Mouse (Mus musculus) liver, embryonic 16.5 days (tissue): ENCODE results near the gene Kcng4. TPM values are rescaled to one million over a fixed set of nuclear protein-coding genes. Genes with fewer than 3 reads are reported as not detected.
A peak's percentile ranks its signal among the peaks of the same experiment; 100 is the strongest.

Experiments used
- ATAC-seq: fragments of 200-750 bp; cut with Nextera tagmentation; 2 replicates; pipeline ENCODE4 v1.8.0; 2017; ENCODE audit warnings: low read depth, mild to moderate bottlenecking, moderate number of reproducible peaks, moderate library complexity
- H3K27ac ChIP-seq: fragments of 300-500 bp; sonication (generic); 2 replicates; pipeline ENCODE4 v1.5.1; 2014; ENCODE audit warnings: mild to moderate bottlenecking, low read length
- H3K27me3 ChIP-seq: fragments of 300-500 bp; sonication (generic); 2 replicates; pipeline ENCODE4 v1.6.1; 2014; ENCODE audit warnings: low read depth, low read length, mixed read lengths; ENCODE audit not compliant: control insufficient read depth, insufficient read depth
- H3K36me3 ChIP-seq: fragments of 300-500 bp; sonication (generic); 2 replicates; pipeline ENCODE4 v1.6.1; 2014; ENCODE audit warnings: mild to moderate bottlenecking; ENCODE audit not compliant: control insufficient read depth, insufficient read depth
- H3K4me1 ChIP-seq: fragments of 300-500 bp; sonication (generic); 2 replicates; pipeline ENCODE4 v1.6.1; 2014; ENCODE audit warnings: low read depth, low read length, mixed read lengths; ENCODE audit not compliant: control insufficient read depth
- H3K4me2 ChIP-seq: fragments of 300-500 bp; sonication (generic); 2 replicates; pipeline ENCODE4 v1.6.1; 2014; ENCODE audit warnings: low read depth, low read length, mixed read lengths
- H3K4me3 ChIP-seq: fragments of 300-500 bp; sonication (generic); 2 replicates; pipeline ENCODE4 v1.5.1; 2014; ENCODE audit warnings: low read depth, mild to moderate bottlenecking, low read length
- H3K9ac ChIP-seq: fragments of 300-500 bp; sonication (generic); 2 replicates; pipeline ENCODE4 v1.6.1; 2014; ENCODE audit warnings: low read depth, low read length
- H3K9me3 ChIP-seq: fragments of 300-500 bp; sonication (generic); replicated peaks from 2 replicates; pipeline ENCODE4 v1.6.1; 2016; ENCODE audit warnings: low read length; ENCODE audit not compliant: control insufficient read depth
- WGBS: fragments of 180-500 bp; shearing (Covaris S2); extraction: QIAGEN DNeasy Blood & Tissue Kit; methylation state at CpG from one replicate; pipeline ENCODE4 v1.1.7; 2014; ENCODE audit not compliant: insufficient replicate concordance; 5-methylcytosine and 5-hydroxymethylcytosine counted together
- polyA plus RNA-seq: library from polyadenylated mRNA; unstranded; fragments of >200 nt; fragmentation: Nextera tagmentation; extraction: Ambion mirVana; gene quantifications from 2 replicates; pipeline ENCODE4 v1.2.1, GENCODE M21; 2015

Kcng4 gene
- polyA plus RNA-seq, 1 experiment from 2014 or later = not detected

DNA sequence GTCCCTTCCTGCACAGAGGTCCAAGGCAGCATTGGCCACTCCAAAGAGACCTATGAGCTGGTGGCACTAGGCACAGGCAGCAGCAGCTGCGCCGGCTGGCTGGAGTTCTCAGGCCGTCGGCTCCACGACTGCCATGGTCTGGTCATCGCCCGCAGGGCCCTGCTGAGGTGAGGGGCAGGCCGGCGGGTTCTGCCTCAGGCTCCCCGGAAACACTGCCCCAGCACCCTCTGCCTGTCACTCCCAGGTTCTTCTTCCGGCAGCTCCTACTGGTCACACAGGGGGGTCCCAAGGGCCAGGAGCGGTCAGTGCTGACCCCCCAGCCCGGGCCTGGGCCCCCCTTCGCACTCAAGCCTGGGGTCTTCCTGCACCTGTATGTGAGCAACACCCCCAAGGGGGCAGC lies 20.4 kb downstream of the Kcng4 start:
- Histone ChIP-seq H3K4me1 (no peaks in the 10 kb centered on the region), H3K9ac (no peak overlapping the region), H3K36me3 (no peaks in the 10 kb centered on the region), H3K27me3 (no peaks in the 10 kb centered on the region), H3K9me3 (no peaks in the 10 kb centered on the region), H3K27ac (no peak overlapping the region), H3K4me3 (no peak overlapping the region), H3K4me2 (no peak overlapping the region)
- ATAC-seq = no peak
- WGBS = 61% methylated on average over 14 of the region's 14 CpGs

GRCm38 (mm10) chr8:119612471-119612870 lies 23.0 kb downstream of the Kcng4 start, which contains the start of gene Adad2:
TSS of gene Adad2 (plus strand) at chr8:119612747.
- ATAC-seq = no peak
- Histone ChIP-seq H3K4me1 (no peaks in the 10 kb centered on the region), H3K9me3 (0 out of 2 replicates have a peak, but pooled peaks cover 3% of the 10 kb centered on the region), H3K27me3 (no peaks in the 10 kb centered on the region), H3K4me3 (no peak within 1 kb of the TSS), H3K9ac (no peak within 1 kb of the TSS), H3K27ac (no peak within 1 kb of the TSS), H3K4me2 (no peak within 1 kb of the TSS), H3K36me3 (no peaks in the 10 kb centered on the region)
- 64% methylated on average over 26 of the region's 26 CpGs for WGBS

- Histone ChIP-seq H3K27ac (no peak overlapping the region), H3K4me3 (no peak overlapping the region), H3K36me3 (peaks cover 9% of the 10 kb centered on the region; the same call in 1 of the 2 replicates), H3K9ac (no peak overlapping the region), H3K9me3 (0 out of 2 replicates have a peak, but pooled peaks cover 3% of the 10 kb centered on the region), H3K4me1 (peaks cover 15% of the 10 kb centered on the region), H3K27me3 (no peaks in the 10 kb centered on the region), H3K4me2 (no peak overlapping the region)
- WGBS = 62% methylated on average over 2 of the region's 2 CpGs
- no peak for ATAC-seq
Measured at GRCm38 (mm10) chr8:119606224-119606623, 29.3 kb downstream of the Kcng4 start.

GRCm38 (mm10) chr8:119604996-119605395 lies 30.5 kb downstream of the Kcng4 start, which contains the start of gene Taf1c:
TSS of gene Taf1c (minus strand) at chr8:119605222.
- peak; percentile 90 for ATAC-seq
- Histone ChIP-seq H3K36me3 (peaks cover 12% of the 10 kb centered on the region; the same call in 1 of the 2 replicates), H3K4me2 (peak within 1 kb of the TSS; percentile 89), H3K9me3 (0 out of 2 replicates have a peak, but pooled peaks cover 3% of the 10 kb centered on the region), H3K27me3 (no peaks in the 10 kb centered on the region), H3K4me3 (peak within 1 kb of the TSS; percentile 86), H3K4me1 (peaks cover 15% of the 10 kb centered on the region), H3K27ac (peak within 1 kb of the TSS; percentile 85), H3K9ac (peak within 1 kb of the TSS; percentile 90)
- under 1% methylated on average over 23 of the region's 23 CpGs for WGBS

- H3K4me1 ChIP-seq = peaks cover 15% of the 10 kb centered on the region
- H3K27ac ChIP-seq = peak overlapping the region; percentile 85
- ATAC-seq = peak; percentile 47
- H3K27me3 ChIP-seq = no peaks in the 10 kb centered on the region
- H3K4me2 ChIP-seq = peak overlapping the region; percentile 89
- WGBS = 14% methylated on average over 12 of the region's 12 CpGs
- peaks cover 13% of the 10 kb centered on the region; the same call in 1 of the 2 replicates for H3K36me3 ChIP-seq
- H3K9ac ChIP-seq = peak overlapping the region; percentile 90
- H3K9me3 ChIP-seq = 0 out of 2 replicates have a peak, but pooled peaks cover 3% of the 10 kb centered on the region
- H3K4me3 ChIP-seq = peak overlapping the region; percentile 86
Measured at GRCm38 (mm10) chr8:119604398-119604803, 31.1 kb downstream of the Kcng4 start.

GRCm38 (mm10) chr8:119603771-119604170 lies 31.7 kb downstream of the Kcng4 start:
- no peak for ATAC-seq

DNA sequence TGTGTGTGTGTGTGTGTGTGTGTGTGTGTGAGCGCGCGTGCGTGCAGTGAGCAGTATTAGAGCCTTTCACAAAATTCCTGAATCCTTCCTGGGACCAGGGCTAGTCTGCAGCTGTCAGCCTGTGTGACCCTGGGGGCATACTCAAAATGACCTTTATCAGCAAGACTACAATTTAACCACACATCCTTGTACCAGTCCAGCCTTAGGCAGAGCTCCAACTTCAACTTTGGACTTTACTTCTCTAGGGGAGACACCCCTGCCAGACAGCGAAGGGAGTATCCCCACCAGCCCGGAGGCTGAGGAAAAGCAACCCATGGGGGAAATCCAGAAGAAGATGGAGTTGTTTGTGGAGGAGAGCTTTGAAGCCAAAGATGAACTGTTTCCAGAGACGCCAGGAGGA lies 44.0 kb downstream of the Kcng4 start:
- Histone ChIP-seq H3K9me3 (no peaks in the 10 kb centered on the region), H3K36me3 (no peaks in the 10 kb centered on the region), H3K4me3 (no peak overlapping the region), H3K27me3 (no peaks in the 10 kb centered on the region), H3K4me2 (no peak overlapping the region), H3K9ac (no peak overlapping the region), H3K27ac (no peak overlapping the region), H3K4me1 (no peaks in the 10 kb centered on the region)
- 75% methylated on average over 7 of the region's 7 CpGs for WGBS
- ATAC-seq = no peak

More at GRCm38 (mm10) chr8:119603771-119604170, 31.7 kb downstream of the Kcng4 start:
- WGBS = 88% methylated on average over 4 of the region's 4 CpGs
- Histone ChIP-seq H3K36me3 (peaks cover 18% of the 10 kb centered on the region; the same call in 1 of the 2 replicates), H3K9ac (no peak overlapping the region; the same call in 1 of the 2 replicates), H3K27ac (no peak overlapping the region), H3K9me3 (no peaks in the 10 kb centered on the region), H3K4me3 (peak overlapping the region; percentile 86), H3K27me3 (no peaks in the 10 kb centered on the region), H3K4me2 (peak overlapping the region; percentile 89), H3K4me1 (peaks cover 15% of the 10 kb centered on the region)

- WGBS = 62% methylated on average over 14 of the region's 14 CpGs
Measured at GRCm38 (mm10) chr8:119590348-119590747, 45.1 kb downstream of the Kcng4 start.

DNA sequence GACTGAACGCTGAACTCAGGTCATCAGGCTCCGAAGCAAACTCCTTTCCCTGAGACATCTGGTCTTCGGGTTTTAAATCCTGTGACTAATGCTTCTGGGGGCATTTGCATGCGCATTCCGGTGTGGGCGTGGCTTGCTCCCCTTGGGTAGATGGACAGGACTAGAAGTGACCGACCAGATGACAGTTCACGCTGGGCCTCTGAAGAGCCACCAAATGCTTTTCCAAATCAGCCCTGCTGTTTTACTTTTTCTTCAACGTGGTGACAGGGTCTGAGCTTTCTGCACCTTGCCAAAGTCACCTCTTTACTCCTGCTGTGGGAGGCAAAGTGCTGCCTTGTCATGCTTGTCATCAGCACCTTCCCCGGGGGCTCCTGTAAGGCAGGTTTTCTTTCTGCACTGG lies 46.6 kb downstream of the Kcng4 start:
- Histone ChIP-seq H3K27me3 (no peaks in the 10 kb centered on the region), H3K4me2 (no peak overlapping the region), H3K27ac (no peak overlapping the region), H3K4me1 (peaks cover 7% of the 10 kb centered on the region), H3K4me3 (no peak overlapping the region), H3K9ac (no peak overlapping the region), H3K36me3 (no peaks in the 10 kb centered on the region), H3K9me3 (no peaks in the 10 kb centered on the region)
- 42% methylated on average over 10 of the region's 10 CpGs for WGBS
- ATAC-seq = no peak

More at GRCm38 (mm10) chr8:119590348-119590747, 45.1 kb downstream of the Kcng4 start:
- H3K27me3 ChIP-seq = no peaks in the 10 kb centered on the region
- no peak for ATAC-seq
- H3K9ac ChIP-seq = no peak overlapping the region
- H3K4me1 ChIP-seq = peaks cover 7% of the 10 kb centered on the region
- H3K27ac ChIP-seq = no peak overlapping the region
- no peak overlapping the region for H3K4me3 ChIP-seq
- no peaks in the 10 kb centered on the region for H3K36me3 ChIP-seq
- no peaks in the 10 kb centered on the region for H3K9me3 ChIP-seq
- H3K4me2 ChIP-seq = no peak overlapping the region
